Mouse (Mus musculus): ENCODE measurements around the gene Clic6.
A peak's percentile ranks its signal among the peaks of the same experiment; 100 is the strongest.

Gene Clic6

DNA sequence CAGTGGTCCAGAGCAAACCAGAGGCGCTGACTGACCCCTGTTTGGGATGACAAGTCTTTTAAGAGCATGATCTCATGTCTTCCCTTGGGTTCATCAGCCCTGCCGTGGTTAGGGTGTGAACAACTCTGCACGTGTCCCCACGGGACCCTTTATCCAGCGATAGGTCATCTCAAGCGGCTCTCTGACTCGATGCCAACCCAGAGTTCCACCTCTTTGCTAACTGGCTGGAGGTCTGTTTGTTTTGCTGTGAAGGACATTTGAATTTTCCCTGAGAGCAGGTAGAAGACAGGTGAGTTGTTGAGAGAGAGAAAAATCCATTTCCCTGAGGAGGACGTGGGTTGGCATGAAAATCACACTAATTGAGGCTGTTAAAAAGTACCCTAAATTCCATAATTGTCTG lies 37.8 kb downstream of the Clic6 start:
- DNase-seq (ENCODE audit: low read depth in 1 of 2, low spot score in 2 of 2), result no peak

DNA sequence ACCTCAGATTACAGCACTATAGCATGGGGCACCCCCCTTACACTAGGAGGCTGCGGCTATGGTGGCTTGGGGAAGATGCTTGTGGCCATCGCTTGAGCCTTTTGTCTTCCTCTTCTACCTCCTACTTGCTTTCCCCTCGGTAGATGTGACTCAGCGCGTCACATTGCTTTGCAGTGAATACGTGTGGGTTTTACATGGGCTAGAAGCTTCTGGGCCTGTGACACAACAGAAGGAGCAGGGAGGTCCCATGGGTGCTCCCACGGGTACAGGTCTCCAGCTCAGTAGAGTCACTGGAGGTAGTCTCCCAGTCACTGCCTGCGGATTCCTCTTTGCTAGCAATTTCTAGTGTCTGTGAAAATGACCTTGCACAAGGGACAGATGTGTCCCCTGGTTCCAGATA lies 39.1 kb downstream of the Clic6 start:
- no peak for DNase-seq (ENCODE audit: low read depth in 1 of 2, low spot score in 2 of 2)

DNA sequence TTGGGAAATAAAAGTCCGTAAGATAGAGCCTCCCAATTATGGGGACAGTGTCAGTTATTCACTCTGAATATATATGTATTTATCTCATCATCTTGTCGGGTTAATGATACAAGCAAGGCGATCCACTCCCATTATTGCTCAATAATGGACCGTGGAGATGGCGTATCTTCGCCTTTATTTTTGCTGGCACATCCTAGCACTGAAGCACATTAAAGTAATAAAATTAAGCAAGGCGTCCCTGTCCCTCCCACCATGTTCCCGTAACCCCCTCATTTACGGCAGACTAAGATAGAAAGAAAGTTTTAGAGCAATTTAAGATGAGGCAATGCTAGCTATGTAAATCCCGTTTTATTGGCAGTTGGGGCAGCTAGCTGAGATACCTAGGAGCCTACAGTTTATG lies 40.4 kb downstream of the Clic6 start:
- DNase-seq (ENCODE audit: low read depth in 1 of 2, low spot score in 2 of 2), result no peak

DNA sequence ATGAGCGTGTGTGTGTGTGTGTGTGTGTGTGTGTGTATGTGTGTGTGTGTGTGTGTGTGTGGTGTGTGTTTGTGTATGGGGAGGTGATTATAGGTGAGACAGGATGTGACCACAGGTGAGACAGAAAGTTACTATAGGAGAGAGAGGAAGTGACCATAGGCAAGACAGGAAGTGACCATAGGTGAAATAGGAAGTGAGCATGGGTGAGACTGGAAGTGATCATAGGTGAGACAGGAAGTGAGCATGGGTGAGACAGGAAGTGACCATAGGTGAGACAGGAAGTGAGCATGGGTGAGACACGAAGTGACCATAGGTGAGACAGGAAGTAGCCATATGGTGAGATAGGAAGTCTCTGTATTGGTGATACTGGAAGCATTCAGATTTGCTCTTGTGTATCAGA lies 49.7 kb downstream of the Clic6 start:
- DNase-seq (ENCODE audit: low read depth in 1 of 2, low spot score in 2 of 2), result no peak

DNA sequence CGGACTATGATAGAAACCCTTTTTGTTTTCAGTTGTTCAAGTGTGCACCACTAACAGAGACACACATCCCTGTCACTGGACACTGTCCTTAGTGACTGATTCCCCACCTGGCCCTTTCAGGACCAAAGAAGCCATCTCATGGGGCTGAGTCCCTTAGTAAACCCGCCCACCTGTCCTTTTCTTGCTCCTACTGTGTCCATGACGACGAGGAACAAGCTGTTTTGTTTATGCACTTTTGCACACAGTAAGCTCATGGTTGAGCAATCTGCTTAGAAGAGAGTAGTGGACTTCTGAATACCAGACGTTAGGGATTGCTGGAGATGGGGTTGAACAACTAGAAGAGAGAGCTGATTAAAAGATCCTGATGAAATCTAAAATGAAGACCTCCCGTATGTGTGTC lies 52.8 kb downstream of the Clic6 start:
- DNase-seq (ENCODE audit: low read depth in 1 of 2, low spot score in 2 of 2), result no peak

DNA sequence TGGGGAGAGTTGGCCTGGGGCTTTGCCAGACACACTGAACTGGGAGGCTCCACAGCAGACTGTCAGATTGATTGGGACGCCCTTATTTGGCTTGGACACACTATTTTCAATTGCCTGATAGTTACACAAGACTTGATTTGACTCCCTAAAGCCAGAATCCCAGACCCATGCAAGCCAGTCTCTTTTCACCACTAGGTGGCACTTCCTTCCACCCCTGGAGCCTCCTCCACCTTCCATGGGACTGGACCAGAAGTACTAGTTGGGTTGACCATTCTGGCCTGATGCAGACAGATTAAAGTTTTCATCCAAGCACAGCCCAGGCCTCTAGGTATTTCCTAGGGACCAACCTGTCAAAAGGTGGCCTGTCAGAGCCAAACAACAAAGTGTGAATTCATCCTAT lies 58.7 kb downstream of the Clic6 start:
- no peak for DNase-seq (ENCODE audit: low read depth in 1 of 2, low spot score in 2 of 2)

DNA sequence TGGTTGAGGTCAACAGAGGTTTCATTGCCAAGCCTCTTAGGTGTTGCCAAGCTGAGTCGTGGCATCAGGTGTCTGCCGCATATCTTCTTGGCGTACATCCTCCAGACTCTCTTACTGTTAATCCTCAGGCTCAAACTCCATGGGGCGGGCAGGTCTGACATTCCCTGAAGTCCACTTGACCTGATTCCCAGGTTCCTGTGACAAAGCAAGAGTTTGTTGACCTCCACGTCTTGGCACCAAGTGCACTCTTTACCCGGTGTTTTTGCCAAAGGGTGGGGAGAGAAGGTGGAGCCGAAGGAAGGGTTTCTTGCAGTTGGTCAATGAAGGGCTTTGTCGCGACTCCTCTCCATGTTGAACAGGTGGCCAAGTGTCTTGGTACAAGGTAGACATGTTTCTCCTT lies 63.1 kb downstream of the Clic6 start:
- no peak for DNase-seq (ENCODE audit: low read depth in 1 of 2, low spot score in 2 of 2)

DNA sequence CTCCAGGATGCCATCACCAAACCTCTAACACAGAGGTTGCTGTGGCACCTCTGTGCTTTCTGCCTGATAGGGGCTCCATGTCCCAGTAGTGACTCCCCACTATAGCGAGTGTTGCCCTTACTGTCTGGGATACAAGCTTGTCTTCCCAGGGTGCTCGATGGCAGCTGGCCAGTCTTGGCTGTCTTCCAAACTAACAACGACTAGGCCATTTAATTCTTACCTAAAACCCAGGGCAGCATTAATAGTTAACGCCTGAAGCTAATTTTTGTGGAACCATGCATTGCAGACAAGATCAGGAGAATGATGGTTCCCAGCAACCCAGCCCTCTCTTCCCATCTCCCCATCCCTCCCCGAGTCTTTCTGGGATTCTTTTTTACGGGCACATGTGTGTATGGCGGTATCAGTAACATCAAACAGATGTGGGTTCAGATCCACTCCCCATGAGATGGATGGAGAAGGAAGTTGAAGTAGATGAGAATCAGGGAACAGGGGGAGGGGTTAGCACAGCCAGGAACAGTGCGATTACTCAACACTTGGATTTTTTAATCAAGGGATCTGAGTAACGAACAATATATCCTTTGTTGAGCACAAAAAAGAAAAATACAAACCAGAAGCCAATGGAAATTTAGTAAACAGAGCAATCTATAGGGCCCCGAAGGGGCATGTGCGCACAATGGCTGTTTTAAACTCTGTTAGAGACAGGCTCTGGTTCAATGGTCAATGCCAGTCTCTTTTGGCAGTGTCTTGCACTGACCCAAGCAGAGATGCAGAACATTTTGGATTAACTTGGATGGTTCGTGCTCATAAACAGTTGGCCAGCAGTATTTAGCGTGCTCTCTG lies 66.0 kb downstream of the Clic6 start:
- no peak for DNase-seq (ENCODE audit: low read depth in 1 of 2, low spot score in 2 of 2)

DNA sequence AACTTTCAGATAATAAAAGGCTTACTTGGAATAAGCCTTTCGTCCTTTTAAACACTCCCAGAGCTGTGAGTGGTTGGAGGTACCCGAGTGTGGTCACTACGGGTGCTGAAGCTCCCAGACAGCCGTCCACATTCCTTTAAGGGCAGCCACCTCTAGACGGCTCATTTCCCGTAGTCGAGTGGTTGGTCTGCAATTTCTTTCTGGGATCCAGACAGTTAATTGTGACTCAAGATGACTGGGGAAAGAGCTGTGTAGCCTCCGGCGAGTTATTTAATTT lies 66.5 kb downstream of the Clic6 start:
- no peak for DNase-seq (ENCODE audit: low read depth in 1 of 2, low spot score in 2 of 2)

DNA sequence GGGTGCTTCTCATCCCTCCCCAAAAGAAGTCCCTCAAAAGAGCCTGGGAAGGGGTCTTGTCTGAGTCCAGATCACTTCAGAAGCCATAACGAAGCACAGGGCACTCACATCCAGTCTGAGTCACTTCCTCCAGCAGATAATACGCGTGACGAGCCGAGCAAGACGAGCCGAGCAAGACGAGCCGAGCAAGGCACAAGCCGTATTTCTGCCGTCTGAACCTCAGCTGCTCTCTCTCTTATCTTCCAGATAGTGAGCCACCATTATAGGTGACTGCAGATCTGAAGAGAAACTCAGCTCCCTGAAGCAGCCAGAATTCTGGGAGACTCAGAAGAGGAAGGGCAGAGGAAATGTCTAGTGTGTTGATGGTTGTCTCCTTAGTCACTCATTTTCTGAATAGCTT lies 67.3 kb downstream of the Clic6 start:
- no peak for DNase-seq (ENCODE audit: low read depth in 1 of 2, low spot score in 2 of 2)

DNA sequence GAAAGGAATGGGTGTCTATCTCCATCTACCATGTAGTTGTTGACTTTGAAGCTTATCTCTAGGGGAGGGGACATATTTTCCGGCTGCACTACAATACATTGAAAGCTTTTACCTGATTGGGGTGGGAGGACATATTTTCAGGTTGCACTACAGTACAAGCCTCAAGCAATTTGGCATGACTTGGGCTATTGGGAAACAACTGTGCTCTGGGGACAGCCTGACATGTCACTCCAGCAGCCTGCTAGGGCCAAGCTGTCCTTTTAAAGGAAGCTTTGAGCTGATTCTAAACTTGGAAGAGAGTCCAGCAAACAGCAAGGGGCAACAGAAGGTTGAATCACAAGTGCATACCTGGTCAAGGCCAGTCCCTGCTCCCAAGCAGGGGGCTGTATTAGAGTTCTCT lies 69.5 kb downstream of the Clic6 start:
- no peak for DNase-seq (ENCODE audit: low read depth in 1 of 2, low spot score in 2 of 2)

DNA sequence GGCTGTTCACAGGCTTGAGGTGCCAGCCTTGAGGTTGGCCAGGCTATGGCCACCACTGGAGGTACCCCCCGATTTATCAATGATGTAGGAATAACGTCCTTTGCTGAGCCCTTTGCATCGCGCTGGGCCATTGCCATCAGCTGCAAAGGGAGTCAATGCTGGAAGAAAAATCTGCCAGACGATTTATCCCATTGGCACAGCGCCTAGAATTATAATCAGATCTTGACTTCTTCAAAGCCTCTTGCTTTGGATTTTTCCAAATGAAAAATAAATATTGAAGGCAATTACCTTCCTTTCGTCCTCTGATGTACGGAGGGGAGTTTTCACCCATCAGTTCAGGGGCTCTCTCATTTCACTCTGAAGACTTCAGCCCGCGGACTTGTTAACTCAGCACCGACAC lies 79.8 kb downstream of the Clic6 start:
- no peak for DNase-seq (ENCODE audit: low read depth in 1 of 2, low spot score in 2 of 2)

DNA sequence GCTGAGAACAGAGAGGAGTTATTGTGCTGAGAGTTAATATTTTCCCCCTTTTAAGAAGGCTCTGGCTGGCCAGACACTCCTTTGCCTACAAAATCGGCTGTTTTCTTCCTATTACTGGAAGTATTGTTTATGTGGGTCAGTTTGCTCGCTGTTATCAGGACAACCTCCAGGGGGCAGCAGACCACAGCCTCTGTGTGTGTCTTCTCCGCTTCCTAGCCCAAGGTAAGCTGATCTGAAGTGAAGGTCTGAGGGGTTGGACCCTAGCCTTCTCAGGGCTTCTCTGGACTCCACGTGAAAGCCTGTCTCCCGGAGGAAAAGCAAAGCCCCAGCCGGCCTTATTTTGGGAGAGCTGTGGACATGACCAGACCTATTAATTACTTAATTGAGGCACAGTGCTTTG lies 80.2 kb downstream of the Clic6 start:
- peak; percentile 37 to 63 for DNase-seq (ENCODE audit: low read depth in 1 of 2, low spot score in 2 of 2)

DNA sequence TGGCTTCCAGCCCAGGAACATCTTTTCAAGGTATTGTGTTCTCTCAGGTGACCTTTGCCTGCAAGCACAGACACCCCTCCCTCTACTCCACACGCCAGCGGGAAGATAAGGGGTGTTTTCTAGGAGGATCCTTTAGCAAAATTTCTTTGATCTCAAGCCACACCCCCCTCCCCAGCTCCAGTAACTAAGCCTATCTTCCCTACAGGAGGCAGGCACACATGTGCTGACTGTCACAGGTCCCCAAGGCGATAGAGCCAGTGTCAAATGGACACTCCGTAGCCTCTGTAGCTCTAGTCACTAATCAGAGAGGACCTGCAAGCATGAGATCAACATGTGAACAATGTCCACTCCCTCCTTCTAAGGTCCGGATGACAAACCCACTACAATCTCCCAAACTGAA lies 80.6 kb downstream of the Clic6 start:
- DNase-seq (ENCODE audit: low read depth in 1 of 2, low spot score in 2 of 2), result no peak

DNA sequence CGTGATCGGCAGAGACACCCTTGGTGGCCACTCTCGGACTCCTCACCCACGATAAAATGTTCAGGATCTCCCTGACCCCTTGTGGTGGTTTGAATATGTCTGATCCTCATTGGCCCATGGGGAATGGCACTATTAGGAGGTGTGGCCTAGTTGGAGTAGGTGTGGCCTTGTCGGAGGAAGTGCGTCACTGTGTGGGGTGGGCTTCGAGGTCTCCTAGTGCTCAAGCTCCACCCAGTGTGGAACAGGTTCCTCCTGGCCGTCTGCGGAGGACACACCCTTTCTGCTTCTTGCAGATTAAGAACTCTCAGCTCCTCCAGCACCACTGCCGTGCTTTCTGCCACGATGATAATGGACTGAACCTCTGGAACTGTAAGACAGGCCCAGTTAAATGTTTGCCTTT lies 85.7 kb downstream of the Clic6 start:
- DNase-seq (ENCODE audit: low read depth in 1 of 2, low spot score in 2 of 2), result no peak

DNA sequence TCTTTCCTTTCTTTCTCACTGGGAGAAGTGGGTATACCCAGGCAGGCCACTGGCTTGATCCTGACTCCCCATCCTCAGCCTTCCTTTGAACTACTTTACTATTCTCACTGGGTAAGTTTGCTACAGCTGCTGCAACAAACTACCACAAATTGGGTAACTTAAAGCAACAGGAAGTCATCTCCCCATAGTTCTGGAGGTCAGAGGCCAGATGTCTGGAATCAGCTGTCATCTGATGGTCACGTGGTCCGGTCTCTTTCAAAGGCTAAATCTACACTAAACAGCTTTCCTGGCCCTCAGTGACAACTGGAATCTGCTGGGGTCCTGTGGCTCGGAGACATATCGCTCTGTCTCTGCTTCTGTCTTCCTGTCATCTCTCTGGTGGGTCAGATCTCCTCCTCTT lies 87.7 kb downstream of the Clic6 start:
- no peak for DNase-seq (ENCODE audit: low read depth in 1 of 2, low spot score in 2 of 2)

DNA sequence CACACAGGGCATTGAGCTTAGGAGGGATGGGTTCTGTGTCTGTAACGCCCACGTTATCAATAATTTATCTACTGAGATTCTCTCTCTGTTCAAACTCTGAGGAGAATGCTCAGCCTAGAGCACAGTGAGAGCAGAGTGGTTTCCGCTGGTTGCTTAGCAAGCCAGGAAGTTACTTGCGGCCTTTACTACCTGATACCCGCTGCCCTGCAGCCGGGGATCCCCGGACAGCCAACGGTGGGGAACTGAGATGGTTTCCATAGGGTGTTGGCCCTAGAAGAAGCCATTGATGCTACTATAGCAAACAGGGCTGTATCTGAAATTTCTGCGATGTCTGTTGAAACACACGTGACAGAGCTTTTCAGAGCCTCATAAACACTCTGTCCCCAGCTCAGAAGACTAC lies 90.3 kb downstream of the Clic6 start:
- DNase-seq (ENCODE audit: low read depth in 1 of 2, low spot score in 2 of 2), result no peak

DNA sequence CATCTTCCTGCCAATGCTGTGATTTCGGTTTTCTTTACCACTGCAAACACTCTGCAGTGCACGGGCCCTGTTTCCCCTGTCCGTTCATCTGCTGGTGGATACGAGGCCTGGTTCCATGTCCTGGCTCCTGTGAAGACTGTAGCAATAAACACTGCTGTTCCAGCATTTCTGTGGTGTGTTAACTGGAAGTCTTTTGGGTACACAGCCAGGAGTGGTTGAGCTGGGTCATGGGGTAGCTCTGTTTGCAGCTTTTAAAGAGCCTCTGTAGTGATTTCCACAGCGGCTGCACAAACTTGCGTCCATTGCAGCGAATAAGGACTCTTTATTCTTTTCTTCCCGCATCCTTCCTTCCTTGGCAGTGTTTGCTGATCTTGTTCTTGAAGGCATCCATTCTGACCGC lies 91.8 kb downstream of the Clic6 start:
- DNase-seq (ENCODE audit: low read depth in 1 of 2, low spot score in 2 of 2), result no peak

DNA sequence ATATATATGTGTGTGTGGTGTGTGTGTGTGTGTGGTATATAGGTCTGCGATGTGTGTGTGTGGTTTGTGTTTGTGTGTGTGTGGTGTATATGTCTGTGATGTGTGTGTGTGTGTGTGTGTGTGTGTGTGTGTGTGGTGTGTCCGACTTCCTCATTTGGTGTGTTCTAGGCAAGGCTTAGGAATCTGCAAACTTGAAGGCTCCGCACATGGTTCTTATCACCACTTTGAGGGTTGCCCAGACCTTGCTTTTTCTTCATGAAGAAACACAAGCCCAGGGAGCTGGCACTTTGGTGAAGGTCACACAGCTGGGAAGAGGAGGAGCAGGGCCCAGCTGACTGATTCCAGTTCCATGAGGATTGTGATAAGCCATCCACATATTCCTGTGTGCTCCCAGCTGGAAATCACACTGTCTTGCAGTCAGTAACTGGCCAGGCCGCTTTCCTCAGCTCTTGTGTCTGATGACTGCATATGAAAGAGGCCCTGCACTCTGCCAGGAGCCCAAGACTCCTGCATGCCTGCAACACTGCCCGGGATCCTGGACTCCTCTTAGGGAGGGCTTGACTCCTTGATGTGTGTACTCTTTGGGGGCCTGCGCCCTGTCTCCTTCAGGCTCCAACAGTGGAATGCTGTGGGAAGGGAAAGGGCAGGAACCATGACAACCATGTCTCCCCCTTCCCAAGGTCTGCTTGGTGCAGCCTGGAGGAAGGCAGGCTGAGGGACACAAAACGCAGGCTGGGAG lies 93.5 kb downstream of the Clic6 start:
- no peak for DNase-seq (ENCODE audit: low read depth in 1 of 2, low spot score in 2 of 2)

DNA sequence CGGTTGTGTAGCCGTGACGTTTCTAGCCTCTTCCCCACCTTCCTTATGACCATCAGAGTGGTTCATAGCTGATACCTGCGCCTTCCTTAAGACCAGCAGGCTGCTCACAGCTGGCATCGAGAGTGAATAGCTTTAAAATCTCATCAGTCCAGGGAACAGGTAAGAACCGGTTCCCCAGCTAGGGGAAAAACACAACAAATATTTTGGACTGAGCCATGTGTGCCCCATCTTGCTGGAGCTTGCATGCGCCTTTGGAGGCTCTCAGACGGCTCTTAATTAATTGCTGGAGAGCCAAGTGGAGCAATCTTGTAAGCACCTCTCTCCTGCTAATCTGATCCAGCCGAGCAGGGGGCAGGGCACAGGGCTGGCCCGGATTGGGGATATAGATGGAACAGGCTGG lies 95.4 kb downstream of the Clic6 start:
- no peak for DNase-seq (ENCODE audit: low read depth in 1 of 2, low spot score in 2 of 2)

DNA sequence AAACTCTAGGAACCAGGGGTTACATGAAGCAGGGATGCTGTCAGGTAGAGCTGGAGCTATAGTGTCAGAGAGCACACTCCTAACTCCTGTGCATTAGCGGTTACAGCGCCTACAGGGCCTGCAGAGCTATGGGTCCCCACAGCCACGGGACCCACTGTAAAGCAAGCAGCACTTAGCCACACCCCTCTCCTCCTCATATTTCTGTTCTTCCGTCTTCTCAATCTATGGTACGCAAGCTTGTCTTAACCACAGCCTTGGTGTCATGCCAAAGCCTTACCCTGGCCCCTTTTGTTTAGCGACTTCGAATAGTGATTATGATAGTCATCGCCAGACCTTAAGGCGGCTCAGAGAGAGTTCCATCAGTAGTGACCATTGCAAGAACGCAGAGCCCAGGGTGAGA lies 96.2 kb downstream of the Clic6 start:
- no peak for DNase-seq (ENCODE audit: low read depth in 1 of 2, low spot score in 2 of 2)

DNA sequence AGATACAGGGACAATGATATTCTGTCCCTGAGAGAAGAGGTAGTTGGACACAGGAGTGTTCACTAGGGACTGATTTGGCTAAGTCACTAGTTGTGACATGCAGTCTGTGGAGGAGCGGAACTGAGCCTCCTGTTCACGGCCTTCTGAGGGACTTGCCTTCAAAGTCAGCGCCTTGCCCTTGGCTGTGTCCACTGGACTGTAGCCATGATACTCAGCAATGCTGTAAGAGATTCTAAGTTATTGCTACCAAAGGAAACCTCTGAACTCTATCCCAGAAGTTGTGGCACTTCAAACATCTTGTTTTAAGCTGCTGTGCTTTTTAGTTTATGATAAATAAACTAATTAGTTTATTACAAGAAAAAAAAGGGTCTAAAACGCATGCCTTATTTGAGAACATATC lies 102.3 kb downstream of the Clic6 start:
- no peak for DNase-seq (ENCODE audit: low read depth in 1 of 2, low spot score in 2 of 2)

All from monocyte, adult 2 months (primary cell).